Mouse (Mus musculus): Measurements from ENCODE around the gene Gngt2. TPM values are rescaled to one million over a fixed set of nuclear protein-coding genes. Genes with fewer than 3 reads are reported as not detected.
"Not testable (repeated sequence)": the region's sequence is repeated elsewhere in the genome, so short reads cannot be mapped to it uniquely, and the experiment has no call there.

Gene Gngt2
- polyA plus RNA-seq, 1 experiment = 13.2 TPM

- WGBS = 64% methylated on average over 9 of the region's 9 CpGs
- no peak for DNase-seq (ENCODE audit: low read depth, low spot score)
Observed at GRCm38 (mm10) chr11:95875804-95876203, 38.8 kb downstream of the Gngt2 start.

DNA sequence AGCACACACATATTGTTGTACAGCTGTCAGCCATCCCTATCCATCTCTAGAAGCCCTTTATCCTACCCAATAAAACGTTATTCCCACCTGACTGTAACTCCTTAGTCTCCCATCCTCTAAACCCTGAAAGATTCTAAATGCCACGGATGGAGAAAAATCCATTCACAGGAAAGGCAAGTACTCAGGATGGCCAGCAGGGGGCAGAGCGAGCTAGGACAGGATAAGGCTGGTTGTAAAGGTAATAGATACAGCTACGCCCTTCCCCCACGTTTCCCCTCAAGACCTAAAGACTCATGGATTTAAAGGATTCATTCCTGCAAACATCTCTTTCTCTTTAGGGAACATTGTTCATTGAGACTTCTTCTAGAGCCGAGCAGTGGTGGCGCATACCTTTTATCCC, 39.3 kb downstream of the Gngt2 start:
- WGBS = 29% methylated on average over 7 of the region's 7 CpGs
- peak; percentile 32 for DNase-seq (ENCODE audit: low read depth, low spot score)

GRCm38 (mm10) chr11:95879861-95880260, 42.8 kb downstream of the Gngt2 start:
- not testable (repeated sequence) for DNase-seq (ENCODE audit: low read depth, low spot score)
- WGBS = 87% methylated on average over 2 of the region's 2 CpGs

DNA sequence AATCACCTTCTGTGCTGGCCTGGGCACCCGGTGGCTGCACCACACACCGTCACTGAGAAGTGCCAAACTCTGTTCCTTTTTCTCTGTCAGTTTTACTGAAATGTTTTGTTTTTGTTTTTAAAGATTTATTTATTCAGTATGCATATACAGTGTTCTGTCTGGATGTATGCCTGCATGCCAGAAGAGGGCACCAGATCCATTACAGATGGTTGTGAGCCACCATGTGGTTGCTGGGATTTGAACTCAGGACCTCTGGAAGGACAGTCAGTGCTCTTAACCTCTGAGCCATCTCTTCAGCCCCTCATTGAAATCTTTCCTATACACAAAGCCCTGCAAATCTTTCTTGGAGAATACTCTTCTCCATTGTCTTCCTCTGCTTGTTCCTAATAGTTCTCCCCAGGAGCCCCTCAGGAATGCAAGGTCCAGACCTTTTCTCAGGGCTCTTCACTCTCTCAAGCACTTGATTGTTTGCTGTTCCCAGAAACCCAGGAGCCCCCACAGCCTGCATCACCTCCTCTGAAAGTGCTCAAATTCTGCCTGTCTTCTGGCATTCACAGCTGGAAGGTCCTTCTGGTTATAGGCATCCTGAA, 53.5 kb downstream of the Gngt2 start:
- DNase-seq (ENCODE audit: low read depth, low spot score) = no peak
- 75% methylated on average over 2 of the region's 2 CpGs for WGBS

Other genes starting within 250 kb of the Gngt2 start
- 4.7 and 4.9 TPM in 2 replicates for gene Ngfr, start 249.5 kb upstream of the Gngt2 start, polyA plus RNA-seq (2012; rRNA removed)
- gene Phb, start 170.3 kb upstream of the Gngt2 start, polyA plus RNA-seq (2012; rRNA removed) = 135 and 148 TPM in 2 replicates
- gene Zfp652, start 124.5 kb upstream of the Gngt2 start, polyA plus RNA-seq (2012; rRNA removed) = 11.6 and 16.5 TPM in 2 replicates
- gene B130006D01Rik, start 113.6 kb upstream of the Gngt2 start, polyA plus RNA-seq (2012; rRNA removed) = 0.02 and 0.05 TPM in 2 replicates
- gene Phospho1, start 12.7 kb upstream of the Gngt2 start, polyA plus RNA-seq (2012; rRNA removed) = 38.7 and 59.5 TPM in 2 replicates
- gene Abi3, start 5.3 kb downstream of the Gngt2 start, polyA plus RNA-seq (2012; rRNA removed) = 37.9 and 40.6 TPM in 2 replicates
- 135 and 254 TPM in 2 replicates for gene B4galnt2, start 77.7 kb downstream of the Gngt2 start, polyA plus RNA-seq (2012; rRNA removed)
- gene Igf2bp1, start 168.7 kb downstream of the Gngt2 start, polyA plus RNA-seq (2012; rRNA removed) = not detected in 2 replicates
- gene Gip, start 187.3 kb downstream of the Gngt2 start, polyA plus RNA-seq (2012; rRNA removed) = 13.0 and 48.1 TPM in 2 replicates
- gene Snf8, start 197.7 kb downstream of the Gngt2 start, polyA plus RNA-seq (2012; rRNA removed) = 45.5 and 45.6 TPM in 2 replicates
- 41.3 and 41.4 TPM in 2 replicates for gene Ube2z, start 228.2 kb downstream of the Gngt2 start, polyA plus RNA-seq (2012; rRNA removed)
- 1,161 and 1,322 TPM in 2 replicates for gene Atp5g1, start 238.5 kb downstream of the Gngt2 start, polyA plus RNA-seq (2012; rRNA removed)